Mouse (Mus musculus) liver, adult 2 months (tissue): ENCODE data around the gene Kcnq1. TPM values are rescaled to one million over a fixed set of nuclear protein-coding genes. Genes with fewer than 3 reads are reported as not detected.

Experiments used
- DNase-seq: peaks from one replicate; pipeline ENCODE4 v3.0.0-alpha.2; 2011; ENCODE audit warnings: low read depth, low spot score; ENCODE audit errors: extremely low read depth
- H3K27ac ChIP-seq: fragments of 200-500 bp; replicated peaks from 2 replicates; pipeline ENCODE4 v1.5.1; 2012; ENCODE audit warnings: low read depth, mild to moderate bottlenecking, control low read depth, inconsistent platforms, low read length; ENCODE audit not compliant: insufficient read depth
- H3K27me3 ChIP-seq: fragments of 200-500 bp; 2 replicates; pipeline ENCODE4 v1.6.1; 2012; ENCODE audit warnings: mild to moderate bottlenecking, moderate library complexity, low read length, inconsistent platforms; ENCODE audit not compliant: control insufficient read depth, insufficient read depth
- H3K36me3 ChIP-seq: fragments of 200-500 bp; 2 replicates; pipeline ENCODE4 v1.6.1; 2012; ENCODE audit warnings: low read length, inconsistent platforms; ENCODE audit not compliant: control insufficient read depth, insufficient read depth
- H3K4me1 ChIP-seq: fragments of 200-500 bp; 2 replicates; pipeline ENCODE4 v1.6.1; 2011; ENCODE audit warnings: low read length; ENCODE audit not compliant: control insufficient read depth, insufficient read depth
- H3K4me3 ChIP-seq: fragments of 200-500 bp; 2 replicates; pipeline ENCODE4 v1.5.1; 2011; ENCODE audit warnings: low read depth, mild to moderate bottlenecking, control low read depth, low read length, moderate library complexity; ENCODE audit not compliant: insufficient read depth
- H3K79me2 ChIP-seq: fragments of 200-500 bp; 2 replicates; pipeline ENCODE4 v1.6.1; 2012; ENCODE audit warnings: inconsistent platforms, mild to moderate bottlenecking, low read length, moderate library complexity; ENCODE audit not compliant: control insufficient read depth, insufficient read depth
- H3K9ac ChIP-seq: fragments of 200-500 bp; 2 replicates; pipeline ENCODE4 v1.6.1; 2012; ENCODE audit warnings: low read depth, mild to moderate bottlenecking, control low read depth, inconsistent platforms, low read length
- CTCF ChIP-seq: fragments of 200-500 bp; IDR thresholded peaks from 2 replicates; pipeline ENCODE4 v1.5.1; 2011; ENCODE audit warnings: low read depth, low read length, control low read depth
- POLR2A ChIP-seq: fragments of 200-500 bp; IDR thresholded peaks from 2 replicates; pipeline ENCODE4 v1.6.1; 2011; ENCODE audit warnings: low read length, control low read depth; ENCODE audit not compliant: insufficient read depth; ENCODE audit errors: extremely low read depth
- WGBS: fragments of 180-500 bp; shearing (Covaris S2); methylation state at CpG from one replicate; pipeline ENCODE4 v1.1.7; 2018; 5-methylcytosine and 5-hydroxymethylcytosine counted together
- polyA plus RNA-seq: library from polyadenylated mRNA; depleted of rRNA; stranded (reverse); fragments of >200 nt; gene quantifications from 2 replicates; pipeline ENCODE4 v1.2.3, GENCODE M21; 2012
- total RNA-seq: library from RNA; depleted of rRNA; stranded (reverse); fragments of >200 nt; gene quantifications from 2 replicates; pipeline ENCODE4 v1.2.3, GENCODE M21; 2014

Kcnq1 gene
- total and polyA plus RNA-seq, 2 experiments: 1.3 to 2.5 TPM

DNA sequence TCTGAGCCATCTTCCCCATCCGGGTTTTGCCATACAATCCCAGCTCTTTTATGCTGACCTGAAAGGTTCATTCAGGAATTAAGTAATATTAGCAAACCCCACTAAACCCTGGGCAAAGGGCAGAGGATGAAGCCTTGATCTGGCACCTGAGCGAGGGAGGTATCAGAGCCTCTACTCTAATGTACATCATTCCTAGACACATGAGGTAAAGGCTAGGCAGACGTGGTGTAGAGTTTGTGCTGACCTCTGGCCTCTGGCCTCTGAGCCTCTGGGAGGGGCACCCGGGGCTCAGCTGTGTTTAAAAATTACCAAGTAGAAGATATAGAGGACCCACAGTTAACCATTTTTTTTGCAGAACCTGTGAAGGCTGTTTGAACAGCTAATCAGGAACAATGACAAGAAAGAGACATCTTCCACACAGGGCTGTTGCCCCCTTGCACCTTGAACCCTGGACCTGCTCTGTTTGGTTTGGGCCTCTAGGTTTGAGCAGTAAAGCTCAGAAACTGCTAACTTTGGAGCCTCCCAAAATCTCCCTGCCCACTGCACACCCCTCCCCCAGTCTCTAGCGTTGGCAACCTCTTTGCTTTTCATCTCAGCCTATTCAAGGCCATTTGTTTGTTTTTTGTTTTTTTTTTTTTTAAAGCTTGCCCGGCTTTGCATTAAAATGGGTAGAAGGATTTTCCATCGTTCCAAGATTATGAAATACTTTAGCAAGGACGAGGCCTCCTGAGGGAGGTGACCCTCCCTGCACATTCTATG lies 180.5 kb downstream of the Kcnq1 start:
- Histone ChIP-seq H3K36me3 (no peaks in the 10 kb centered on the region), H3K9ac (no peak overlapping the region), H3K27ac (0 out of 2 replicates have a peak overlapping the region, but pooled peaks have one; percentile 25), H3K4me3 (no peak overlapping the region), H3K79me2 (peaks cover 37% of the 10 kb centered on the region), H3K27me3 (no peaks in the 10 kb centered on the region), H3K4me1 (peaks cover 33% of the 10 kb centered on the region)
- TF ChIP-seq POLR2A: no peak
- no peak for TF ChIP-seq CTCF
- 17% methylated on average over 8 of the region's 8 CpGs for WGBS
- peak; percentile 79 for DNase-seq

DNA sequence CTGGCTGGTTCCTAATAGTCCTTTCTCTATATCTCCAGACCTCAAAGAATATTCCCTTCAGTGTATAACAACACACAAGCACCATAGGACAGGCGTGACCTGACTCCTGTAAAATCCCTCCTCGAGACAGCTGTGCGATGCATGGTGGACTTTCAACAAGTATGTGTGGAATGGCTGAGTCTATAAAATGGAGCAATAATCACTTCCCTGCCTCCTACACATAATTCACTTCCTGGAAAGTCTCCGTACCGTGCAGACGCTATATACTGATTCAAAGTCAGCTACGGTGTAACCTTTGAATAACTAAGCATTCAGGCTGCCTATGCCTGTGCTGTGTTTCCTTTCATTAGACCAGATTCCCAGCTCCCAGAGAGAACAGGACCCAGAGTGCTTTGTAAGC lies 182.0 kb downstream of the Kcnq1 start:
- no peak for DNase-seq
- Histone ChIP-seq H3K4me1 (peaks cover 33% of the 10 kb centered on the region), H3K4me3 (no peak overlapping the region), H3K9ac (no peak overlapping the region), H3K36me3 (no peaks in the 10 kb centered on the region), H3K79me2 (peaks cover 35% of the 10 kb centered on the region), H3K27ac (no peak overlapping the region), H3K27me3 (no peaks in the 10 kb centered on the region)
- TF ChIP-seq POLR2A (no peak), CTCF (no peak)
- WGBS: 84% methylated on average over 7 of the region's 7 CpGs

DNA sequence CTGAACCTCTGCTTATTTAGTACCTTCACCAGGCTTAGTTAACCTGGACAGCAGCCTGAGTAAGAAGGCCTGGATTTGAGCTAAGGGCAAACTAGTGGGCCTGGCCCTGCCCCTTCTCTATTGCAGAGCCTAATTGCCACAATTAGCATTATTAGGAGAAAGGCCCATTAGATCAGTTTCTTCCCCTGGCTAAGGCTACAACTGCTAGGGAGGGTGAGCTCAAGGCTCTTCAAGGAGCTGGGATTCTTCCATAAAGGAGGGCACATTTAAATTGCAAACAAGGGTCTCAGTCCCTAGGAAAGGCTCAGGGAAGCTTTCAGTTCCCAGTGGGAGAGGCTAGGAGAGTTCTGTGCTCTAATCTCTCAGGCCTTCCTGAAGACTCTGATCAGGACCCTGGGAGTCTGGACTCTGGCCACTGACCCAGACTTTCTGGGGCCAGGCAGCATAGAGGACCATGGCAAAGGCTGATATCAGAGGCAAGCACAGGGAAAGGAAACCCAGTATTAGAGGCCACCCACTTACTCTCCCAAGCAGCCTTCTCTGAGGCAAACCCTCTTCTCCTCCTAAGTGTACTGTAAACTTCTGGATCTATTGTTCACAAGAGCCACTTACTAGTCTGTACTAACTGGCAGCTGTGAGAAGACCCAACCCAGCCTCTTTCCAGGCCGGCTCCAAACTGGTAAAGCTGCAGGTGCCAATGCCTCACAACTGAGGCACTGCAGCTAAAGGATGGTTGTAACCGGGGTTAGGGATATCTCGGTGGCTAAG lies 183.1 kb downstream of the Kcnq1 start:
- H3K36me3 ChIP-seq: no peaks in the 10 kb centered on the region
- H3K27ac ChIP-seq: no peak overlapping the region
- H3K4me3 ChIP-seq: no peak overlapping the region
- no peaks in the 10 kb centered on the region for H3K27me3 ChIP-seq
- no peak overlapping the region for H3K9ac ChIP-seq
- H3K79me2 ChIP-seq: peaks cover 28% of the 10 kb centered on the region
- TF ChIP-seq POLR2A (no peak), CTCF (no peak)
- WGBS: 82% methylated on average over 3 of the region's 3 CpGs
- H3K4me1 ChIP-seq: peaks cover 33% of the 10 kb centered on the region
- DNase-seq: no peak

DNA sequence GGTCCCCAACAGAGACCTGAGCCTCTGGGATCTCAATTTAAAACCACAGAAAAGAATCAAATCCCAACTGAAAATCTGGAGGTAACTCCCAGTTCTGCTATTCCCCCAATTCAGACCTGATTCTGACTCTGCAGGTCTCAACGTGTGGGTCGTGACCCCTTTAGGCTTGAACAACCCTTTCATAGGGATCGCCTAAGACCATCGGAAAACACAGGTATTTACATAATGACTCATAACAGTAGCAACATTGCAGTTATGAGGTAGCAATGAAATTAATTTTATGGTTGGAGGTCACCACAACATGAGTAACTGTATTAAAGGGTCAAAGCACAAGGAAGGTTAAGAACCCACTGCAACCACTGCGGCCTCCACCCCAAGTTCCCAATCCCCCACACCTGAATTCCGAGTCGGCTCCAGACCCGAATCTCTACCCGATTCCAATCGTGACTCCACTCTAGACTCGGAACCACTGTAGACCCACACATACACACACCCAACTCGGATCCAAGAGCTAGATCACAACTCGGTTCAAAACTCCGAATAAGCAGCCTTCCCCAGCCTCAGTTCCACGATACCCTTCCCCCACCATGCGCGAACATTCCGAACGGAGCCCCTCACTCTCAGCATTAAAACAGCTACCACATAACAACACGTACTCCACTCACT lies 188.7 kb downstream of the Kcnq1 start:
- Histone ChIP-seq H3K27me3 (no peaks in the 10 kb centered on the region), H3K27ac (peak overlapping the region; percentile 55; the same call in 1 of the 2 replicates), H3K79me2 (peaks cover 15% of the 10 kb centered on the region; the same call in 1 of the 2 replicates), H3K4me1 (0 out of 2 replicates have a peak, but pooled peaks cover 3% of the 10 kb centered on the region), H3K4me3 (peak overlapping the region; percentile 62), H3K9ac (peak overlapping the region; percentile 69), H3K36me3 (no peaks in the 10 kb centered on the region)
- TF ChIP-seq POLR2A (no peak), CTCF (no peak)
- DNase-seq: peak; percentile 33
- 48% methylated on average over 20 of the region's 20 CpGs for WGBS

DNA sequence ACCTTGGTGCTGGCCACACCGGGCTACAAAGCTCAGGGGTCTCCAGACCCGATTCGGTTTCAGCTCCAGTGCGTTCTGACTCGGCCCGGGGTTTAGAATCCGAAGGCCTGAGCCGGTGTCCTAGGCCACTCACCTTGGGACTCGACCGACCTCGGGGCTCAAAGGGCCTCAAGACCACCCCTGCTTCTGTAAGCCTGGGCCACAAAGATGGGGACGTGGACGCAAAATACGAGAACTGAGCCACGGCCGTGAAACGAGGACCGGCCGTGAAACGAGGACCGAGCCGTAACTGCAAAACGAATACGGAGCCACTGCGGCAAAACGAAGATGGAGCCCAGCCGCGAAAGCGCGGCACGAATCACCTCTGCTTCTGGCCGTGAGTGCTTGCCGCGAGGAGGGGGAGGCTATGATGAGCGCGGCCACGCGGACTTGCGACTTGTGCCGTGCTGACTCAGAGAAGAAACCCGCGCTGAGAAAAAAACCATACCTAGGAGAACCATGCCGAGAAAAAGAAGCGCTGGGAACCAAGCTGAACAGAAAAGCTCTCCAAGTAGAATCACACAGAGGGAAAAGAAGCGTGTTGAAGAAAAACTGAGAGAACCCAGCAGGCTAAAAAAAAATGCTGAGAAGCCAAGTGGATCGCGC lies 189.3 kb downstream of the Kcnq1 start:
- H3K36me3 ChIP-seq: no peaks in the 10 kb centered on the region
- 54% methylated on average over 47 of the region's 47 CpGs for WGBS
- H3K4me1 ChIP-seq: 0 out of 2 replicates have a peak, but pooled peaks cover 3% of the 10 kb centered on the region
- peaks cover 11% of the 10 kb centered on the region; the same call in 1 of the 2 replicates for H3K79me2 ChIP-seq
- peak overlapping the region; percentile 55 for H3K27ac ChIP-seq
- H3K4me3 ChIP-seq: peak overlapping the region; percentile 62
- TF ChIP-seq CTCF: no peak
- no peak for TF ChIP-seq POLR2A
- H3K9ac ChIP-seq: peak overlapping the region; percentile 69
- DNase-seq: peak; percentile 35
- no peaks in the 10 kb centered on the region for H3K27me3 ChIP-seq
